Mouse (Mus musculus) small intestine, adult 2 months (tissue): ENCODE measurements around the gene Vipr2.

Source experiments
- CTCF ChIP-seq: fragments of 200-500 bp; IDR thresholded peaks from 2 replicates; pipeline ENCODE4 v1.5.1; 2012; ENCODE audit warnings: low read depth, mild to moderate bottlenecking, control low read depth, inconsistent platforms, low read length, moderate library complexity, mixed read lengths; ENCODE audit not compliant: insufficient replicate concordance, insufficient read length; ENCODE audit errors: extremely low read depth
- POLR2A ChIP-seq: fragments of 200-500 bp; IDR thresholded peaks from 2 replicates; pipeline ENCODE4 v1.6.1; 2012; ENCODE audit warnings: low read depth, mild to moderate bottlenecking, control low read depth, inconsistent platforms, low read length, moderate library complexity

GRCm38 (mm10) chr12:116071023-116071422, 6.5 kb upstream of the Vipr2 start:
- TF ChIP-seq CTCF (peak; percentile 36; the same call in 1 of the 2 replicates), POLR2A (no peak)
